Mouse (Mus musculus) erythroblast, embryonic 14.5 days (primary cell): Measurements from ENCODE around the gene Frmd4a.

Experiments
- GATA1 ChIP-seq: IDR thresholded peaks from 2 replicates; pipeline ENCODE4 v1.6.1; 2012; ENCODE audit warnings: low read length, inconsistent platforms, mixed read lengths
- TAL1 ChIP-seq: IDR thresholded peaks from 3 replicates; pipeline ENCODE4 v1.6.1; 2012; ENCODE audit warnings: low read length, inconsistent platforms, mixed read lengths

GRCm38 (mm10) chr2:4592666-4593065 lies 575.1 kb downstream of the Frmd4a start:
- TF ChIP-seq GATA1, result no peak
- no peak for TF ChIP-seq TAL1
